Mouse (Mus musculus) CD4-positive naive resting alpha-beta T cell, adult 76 days (primary cell): ENCODE data around the gene Spats2l. TPM values are rescaled to one million over a fixed set of nuclear protein-coding genes. Genes with fewer than 3 reads are reported as not detected.

Experiments used
- total RNA-seq: library from RNA; stranded (reverse); gene quantifications from one replicate; pipeline ENCODE4 v1.2.4, GENCODE M21; 2023

The Spats2l gene
- total RNA-seq = 0.88 TPM

GRCm38 (mm10) chr1:57774001-57774667, at the start of gene Spats2l:
Gene Spats2l (plus strand): TSS chr1:57774162.

GRCm38 (mm10) chr1:57995432-57996132, 221.6 kb downstream of the Spats2l start, which contains the start of gene Sgo2a:
Gene Sgo2a (plus strand): TSS chr1:57995971.

Other genes starting within 250 kb of the Spats2l start
- 0.67 TPM for gene Sgo2a, start 221.8 kb downstream of the Spats2l start, total RNA-seq
- 61.7 TPM for gene Kctd18, start 244.8 kb downstream of the Spats2l start, total RNA-seq